Mouse (Mus musculus): ENCODE data around the gene Golga7b. TPM values are rescaled to one million over a fixed set of nuclear protein-coding genes. Genes with fewer than 3 reads are reported as not detected.
A peak's percentile ranks its signal among the peaks of the same experiment; 100 is the strongest.

The Golga7b gene
- 80.0 and 84.8 TPM in 2 replicates for total RNA-seq (2014; rRNA removed)
- 58.7 and 62.4 TPM in 2 replicates for polyA plus RNA-seq (2015; fragmentation: Nextera tagmentation; extraction: Ambion mirVana)

DNA sequence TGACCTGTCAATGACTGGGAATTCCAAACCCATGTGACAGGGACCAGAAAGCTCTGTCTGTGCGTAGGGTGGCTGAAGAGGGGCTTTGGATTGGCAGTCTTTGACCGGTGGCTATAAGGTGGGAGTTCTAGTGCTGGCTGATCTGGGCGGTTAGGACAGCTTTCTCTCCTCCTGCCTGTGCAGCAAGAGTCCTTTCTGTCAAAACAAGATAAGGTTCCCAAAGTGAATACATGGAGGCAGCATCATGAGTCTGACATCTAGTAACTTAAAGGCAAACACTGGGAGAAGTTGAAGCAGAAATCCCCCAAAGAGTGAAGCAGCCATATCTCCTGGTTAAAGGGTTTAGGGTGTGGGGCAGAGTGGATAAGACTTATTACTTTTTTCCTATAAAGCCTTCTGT is at the start of gene Golga7b:
Golga7b (plus strand) TSS at position 56 of the 400 bp plus-strand sequence.
- no peaks in the 10 kb centered on the region for H3K9me3 ChIP-seq (ENCODE audit: low read length)
- 85% methylated on average over 3 of the region's 3 CpGs for WGBS
- no peak within 1 kb of the TSS for H3K4me2 ChIP-seq (ENCODE audit: low read depth, low read length)
- H3K4me3 ChIP-seq (ENCODE audit: low read length), result no peak within 1 kb of the TSS
- no peak for TF ChIP-seq CTCF (IDR thresholded peaks at IDR 0.05; ENCODE audit: low read depth)
- H3K9ac ChIP-seq (replicated peaks; ENCODE audit: low read length), result no peak within 1 kb of the TSS
- no peaks in the 10 kb centered on the region for H3K4me1 ChIP-seq (ENCODE audit: insufficient read depth, low read length)
- no peaks in the 10 kb centered on the region for H3K36me3 ChIP-seq (ENCODE audit: insufficient read depth, low read length)
- no peak for ATAC-seq
- no peak for DNase-seq (ENCODE audit: low spot score)
- no peaks in the 10 kb centered on the region for H3K27me3 ChIP-seq (ENCODE audit: insufficient read depth, low read length)
- no peak within 1 kb of the TSS for H3K27ac ChIP-seq

- peaks cover 45% of the 10 kb centered on the region for H3K27me3 ChIP-seq (ENCODE audit: insufficient read depth, low read length)
- no peak for TF ChIP-seq CTCF (IDR thresholded peaks at IDR 0.05; ENCODE audit: low read depth)
- WGBS, result 48% methylated on average over 11 of the region's 11 CpGs
- no peaks in the 10 kb centered on the region for H3K9me3 ChIP-seq (ENCODE audit: low read length)
- no peaks in the 10 kb centered on the region for H3K36me3 ChIP-seq (ENCODE audit: insufficient read depth, low read length)
- DNase-seq (ENCODE audit: low spot score) (no peak), ATAC-seq (no peak)
- H3K27ac ChIP-seq, result no peak overlapping the region
- H3K9ac ChIP-seq (replicated peaks; ENCODE audit: low read length), result no peak overlapping the region
- H3K4me2 ChIP-seq (ENCODE audit: low read depth, low read length), result no peak overlapping the region
- H3K4me3 ChIP-seq (ENCODE audit: low read length), result no peak overlapping the region
- peaks cover 4% of the 10 kb centered on the region; the same call in 1 of the 2 replicates for H3K4me1 ChIP-seq (ENCODE audit: insufficient read depth, low read length)
Measured at GRCm38 (mm10) chr19:42198026-42198425, 49.3 kb upstream of the Golga7b start.

DNA sequence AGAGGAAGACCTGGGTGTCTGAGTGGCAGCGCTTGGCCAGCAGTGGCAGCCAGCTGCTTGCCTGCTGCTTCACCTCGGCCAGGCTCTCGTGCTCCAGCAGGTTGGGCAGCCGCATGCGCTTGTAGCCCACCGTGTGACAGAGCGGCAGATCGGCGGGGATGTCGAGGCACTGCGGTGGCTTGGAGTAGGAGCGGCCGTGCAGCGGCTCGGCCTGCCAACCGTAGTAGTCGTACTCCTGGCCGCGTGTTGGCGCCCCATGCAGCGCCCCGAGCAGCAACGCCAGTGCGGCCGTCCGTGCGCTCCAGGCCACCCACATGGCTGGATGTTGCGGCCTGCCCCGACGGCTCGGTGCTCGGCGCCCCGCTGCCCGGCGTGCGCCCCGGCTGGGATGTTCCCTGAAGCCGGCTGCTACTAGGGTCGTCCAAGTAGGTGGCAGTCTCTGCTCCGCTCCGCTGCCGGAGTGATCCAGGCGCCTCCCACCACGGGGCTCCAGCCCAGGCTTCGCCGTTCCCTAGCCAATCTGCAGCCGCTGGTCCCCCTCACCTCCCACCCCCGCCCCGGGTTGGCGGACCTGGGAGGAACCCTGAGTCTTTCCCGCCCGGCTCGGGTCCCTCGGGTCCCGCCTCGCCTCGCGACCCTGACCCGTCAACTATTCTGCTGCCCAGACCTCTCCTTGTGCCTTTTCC is 45.5 kb upstream of the Golga7b start, which contains the start of gene Sfrp5:
Sfrp5 (minus strand) TSS at position 557 of the 686 bp plus-strand sequence.
- no peak within 1 kb of the TSS for H3K27ac ChIP-seq
- DNase-seq (ENCODE audit: low spot score) (peak; percentile 25), ATAC-seq (0 out of 2 replicates have a peak, but pooled peaks have one; percentile 22)
- H3K4me2 ChIP-seq (ENCODE audit: low read depth, low read length), result peak within 1 kb of the TSS; percentile 47
- peaks cover 48% of the 10 kb centered on the region for H3K27me3 ChIP-seq (ENCODE audit: insufficient read depth, low read length)
- no peaks in the 10 kb centered on the region for H3K9me3 ChIP-seq (ENCODE audit: low read length)
- H3K4me1 ChIP-seq (ENCODE audit: insufficient read depth, low read length), result peaks cover 4% of the 10 kb centered on the region; the same call in 1 of the 2 replicates
- H3K9ac ChIP-seq (replicated peaks; ENCODE audit: low read length), result no peak within 1 kb of the TSS
- H3K4me3 ChIP-seq (ENCODE audit: low read length), result peak within 1 kb of the TSS; percentile 26
- no peak for TF ChIP-seq CTCF (IDR thresholded peaks at IDR 0.05; ENCODE audit: low read depth)
- under 1% methylated on average over 58 of the region's 60 CpGs for WGBS
- H3K36me3 ChIP-seq (ENCODE audit: insufficient read depth, low read length), result no peaks in the 10 kb centered on the region

DNA sequence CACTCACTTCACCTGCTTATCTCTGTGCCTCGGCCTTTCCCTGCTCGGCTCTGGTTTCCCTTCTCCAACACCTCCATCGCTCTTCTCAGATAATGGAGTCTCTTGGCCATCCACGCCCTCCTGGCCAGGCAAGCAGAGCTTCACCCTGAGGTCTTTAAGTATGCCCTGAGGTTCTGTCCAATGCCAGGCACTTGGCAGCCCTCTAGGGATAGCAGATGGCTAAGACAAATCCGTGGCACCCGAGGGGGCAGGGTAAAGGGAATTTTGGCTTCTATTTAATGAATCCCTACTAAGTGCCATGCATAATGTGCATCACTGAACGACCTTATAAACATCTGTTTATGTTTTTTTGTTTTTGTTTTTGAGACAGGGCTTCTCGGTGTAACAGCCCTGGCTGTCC is 44.9 kb upstream of the Golga7b start:
- WGBS, result 40% methylated on average over 8 of the region's 8 CpGs
- peaks cover 48% of the 10 kb centered on the region for H3K27me3 ChIP-seq (ENCODE audit: insufficient read depth, low read length)
- ATAC-seq, result no peak

GRCm38 (mm10) chr19:42204306-42204705 is 43.1 kb upstream of the Golga7b start:
- peaks cover 37% of the 10 kb centered on the region for H3K27me3 ChIP-seq (ENCODE audit: insufficient read depth, low read length)
- H3K4me3 ChIP-seq (ENCODE audit: low read length), result no peak overlapping the region
- no peak for TF ChIP-seq CTCF (IDR thresholded peaks at IDR 0.05; ENCODE audit: low read depth)
- H3K27ac ChIP-seq, result no peak overlapping the region
- H3K36me3 ChIP-seq (ENCODE audit: insufficient read depth, low read length), result no peaks in the 10 kb centered on the region
- no peaks in the 10 kb centered on the region for H3K9me3 ChIP-seq (ENCODE audit: low read length)
- ATAC-seq (no peak), DNase-seq (ENCODE audit: low spot score) (no peak)
- 80% methylated on average over 4 of the region's 4 CpGs for WGBS
- H3K4me1 ChIP-seq (ENCODE audit: insufficient read depth, low read length), result peaks cover 4% of the 10 kb centered on the region
- no peak overlapping the region for H3K9ac ChIP-seq (replicated peaks; ENCODE audit: low read length)
- H3K4me2 ChIP-seq (ENCODE audit: low read depth, low read length), result no peak overlapping the region

More for the DNA sequence above, 44.9 kb upstream of the Golga7b start:
- no peak for DNase-seq (ENCODE audit: low spot score)
- H3K9ac ChIP-seq (replicated peaks; ENCODE audit: low read length), result no peak overlapping the region
- H3K4me2 ChIP-seq (ENCODE audit: low read depth, low read length), result peak overlapping the region; percentile 47; the same call in 1 of the 2 replicates
- TF ChIP-seq CTCF (IDR thresholded peaks at IDR 0.05; ENCODE audit: low read depth), result no peak
- H3K4me3 ChIP-seq (ENCODE audit: low read length), result no peak overlapping the region; the same call in 1 of the 2 replicates
- no peaks in the 10 kb centered on the region for H3K36me3 ChIP-seq (ENCODE audit: insufficient read depth, low read length)
- peaks cover 4% of the 10 kb centered on the region; the same call in 1 of the 2 replicates for H3K4me1 ChIP-seq (ENCODE audit: insufficient read depth, low read length)
- no peak overlapping the region for H3K27ac ChIP-seq
- H3K9me3 ChIP-seq (ENCODE audit: low read length), result no peaks in the 10 kb centered on the region

- DNase-seq (ENCODE audit: low spot score) (no peak), ATAC-seq (no peak)
- TF ChIP-seq CTCF (IDR thresholded peaks at IDR 0.05; ENCODE audit: low read depth), result no peak
- Histone ChIP-seq H3K4me1 (ENCODE audit: insufficient read depth, low read length) (peaks cover 4% of the 10 kb centered on the region), H3K27ac (no peak overlapping the region), H3K27me3 (ENCODE audit: insufficient read depth, low read length) (peaks cover 31% of the 10 kb centered on the region), H3K9ac (replicated peaks; ENCODE audit: low read length) (no peak overlapping the region), H3K4me3 (ENCODE audit: low read length) (no peak overlapping the region), H3K4me2 (ENCODE audit: low read depth, low read length) (no peak overlapping the region), H3K36me3 (ENCODE audit: insufficient read depth, low read length) (no peaks in the 10 kb centered on the region), H3K9me3 (ENCODE audit: low read length) (no peaks in the 10 kb centered on the region)
- 75% methylated on average over 8 of the region's 8 CpGs for WGBS
Measured at GRCm38 (mm10) chr19:42205201-42205600, 42.2 kb upstream of the Golga7b start.

DNA sequence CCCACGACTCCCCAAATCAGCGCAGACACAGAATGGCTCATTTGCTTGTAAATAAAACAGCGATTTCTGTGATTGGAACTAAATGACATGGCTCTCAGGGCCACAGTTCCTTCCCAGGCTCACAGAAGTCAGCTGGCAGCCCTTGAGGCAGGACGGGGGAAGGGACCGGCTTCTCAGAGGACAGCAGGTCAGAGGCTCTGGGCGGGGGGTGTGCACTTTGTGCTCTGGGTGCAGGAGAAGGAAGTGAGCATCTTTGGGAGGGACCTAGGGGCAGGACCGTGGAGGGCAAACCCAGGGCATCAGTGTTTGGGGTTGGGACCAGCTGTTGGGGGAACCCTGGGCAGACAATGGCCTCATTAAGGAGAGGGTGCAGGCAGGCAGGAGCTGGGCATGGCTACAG is 37.9 kb upstream of the Golga7b start:
- H3K4me2 ChIP-seq (ENCODE audit: low read depth, low read length), result no peak overlapping the region
- DNase-seq (ENCODE audit: low spot score) (no peak), ATAC-seq (no peak)
- TF ChIP-seq CTCF (IDR thresholded peaks at IDR 0.05; ENCODE audit: low read depth), result no peak
- H3K27ac ChIP-seq, result no peak overlapping the region
- no peak overlapping the region for H3K4me3 ChIP-seq (ENCODE audit: low read length)
- H3K9me3 ChIP-seq (ENCODE audit: low read length), result no peaks in the 10 kb centered on the region
- no peaks in the 10 kb centered on the region for H3K36me3 ChIP-seq (ENCODE audit: insufficient read depth, low read length)
- no peak overlapping the region for H3K9ac ChIP-seq (replicated peaks; ENCODE audit: low read length)
- WGBS, result 46% methylated on average over 7 of the region's 7 CpGs
- H3K27me3 ChIP-seq (ENCODE audit: insufficient read depth, low read length), result no peaks in the 10 kb centered on the region
- no peaks in the 10 kb centered on the region; the same call in 1 of the 2 replicates for H3K4me1 ChIP-seq (ENCODE audit: insufficient read depth, low read length)
